Mouse (Mus musculus) ES-E14 (cell line): Measurements from ENCODE around the gene Slc5a10. TPM values are rescaled to one million over a fixed set of nuclear protein-coding genes. Genes with fewer than 3 reads are reported as not detected.

Experiments used
- DNase-seq: peaks from one replicate; pipeline ENCODE4 v3.0.0-alpha.2; 2013; ENCODE audit warnings: low read depth, low spot score
- H3K27ac ChIP-seq: 2 replicates; pipeline ENCODE4 v1.5.1; 2012; ENCODE audit warnings: low read depth, mild to moderate bottlenecking, low read length, moderate library complexity, mixed read lengths; ENCODE audit not compliant: poor library complexity, insufficient read depth, severe bottlenecking
- H3K36me3 ChIP-seq: 2 replicates; pipeline ENCODE4 v1.6.1; 2012; ENCODE audit warnings: mild to moderate bottlenecking, low read length, moderate library complexity, mixed read lengths; ENCODE audit not compliant: control insufficient read depth, poor library complexity, insufficient read depth, severe bottlenecking
- H3K4me1 ChIP-seq, 2 experiments: fragments of 150-350 bp in 1 of 2; sonication (generic) in 1 of 2; 2 replicates each; pipeline ENCODE4 v1.6.1; 2012; ENCODE audit warnings: low read length in 2 of 2, mild to moderate bottlenecking in 1 of 2, mixed read lengths in 1 of 2; ENCODE audit not compliant: control insufficient read depth in 2 of 2, insufficient read depth in 2 of 2, poor library complexity in 1 of 2
- H3K4me3 ChIP-seq, 2 experiments: fragments of 150-350 bp in 1 of 2; sonication (generic) in 1 of 2; 2 replicates each; pipeline ENCODE4 v1.5.1; 2012; ENCODE audit warnings: low read length in 2 of 2, low read depth in 1 of 2, mild to moderate bottlenecking in 1 of 2, mixed read lengths in 1 of 2; ENCODE audit not compliant: insufficient read depth in 1 of 2, poor library complexity in 1 of 2, severe bottlenecking in 1 of 2
- H3K9ac ChIP-seq: 2 replicates; pipeline ENCODE4 v1.6.1; 2012; ENCODE audit warnings: low read depth, mild to moderate bottlenecking, low read length, mixed read lengths; ENCODE audit not compliant: poor library complexity, insufficient read depth, severe bottlenecking
- H3K9me3 ChIP-seq: fragments of 150-350 bp; sonication (generic); 2 replicates; pipeline ENCODE4 v1.6.1; 2012; ENCODE audit warnings: low read depth, mild to moderate bottlenecking, low read length; ENCODE audit not compliant: control insufficient read depth, insufficient read depth
- CHD2 ChIP-seq: IDR thresholded peaks from 2 replicates; pipeline ENCODE4 v1.6.1; 2014; ENCODE audit warnings: mild to moderate bottlenecking, low read depth, low read length, inconsistent platforms
- HCFC1 ChIP-seq: IDR thresholded peaks from 2 replicates; pipeline ENCODE4 v1.6.1; 2012; ENCODE audit warnings: low read length, inconsistent platforms, borderline replicate concordance; ENCODE audit not compliant: insufficient read depth
- MAFK ChIP-seq: IDR thresholded peaks from 2 replicates; pipeline ENCODE4 v1.6.1; 2014; ENCODE audit warnings: mild to moderate bottlenecking, low read depth, low read length, inconsistent platforms; ENCODE audit not compliant: insufficient read depth
- ZC3H11A ChIP-seq: IDR thresholded peaks from 2 replicates; pipeline ENCODE4 v1.6.1; 2012; ENCODE audit warnings: low read depth, mild to moderate bottlenecking, inconsistent platforms, low read length, borderline replicate concordance
- ZNF384 ChIP-seq: IDR thresholded peaks from 2 replicates; pipeline ENCODE4 v1.6.1; 2012; ENCODE audit warnings: low read depth, low read length, inconsistent platforms
- in situ Hi-C, 2 experiments: fragments of 600-800 bp; cut with MboI; formaldehyde crosslinking; loops; one replicate each; pipeline ENCODE4 v1.15.1; 2025; ENCODE audit warnings: low sequenced_read_pairs in 2 of 2, inconsistent platforms in 1 of 2; ENCODE audit not compliant: unreplicated experiment in 2 of 2
- total RNA-seq: library from RNA; depleted of rRNA; stranded (reverse); fragments of 300-350 nt; gene quantifications from 2 replicates; pipeline ENCODE4 v1.2.3, GENCODE M21; 2012

Slc5a10 gene
- total RNA-seq, 1 experiment, result 0.45 TPM

- TF ChIP-seq ZC3H11A, result no peak
- no peak for TF ChIP-seq CHD2
- TF ChIP-seq HCFC1, result no peak
- TF ChIP-seq ZNF384, result no peak
- no peak for TF ChIP-seq MAFK
- Histone ChIP-seq H3K9ac (no peak overlapping the region), H3K9me3 (no peaks in the 10 kb centered on the region), H3K27ac (no peak overlapping the region), H3K4me1 (0 out of 4 replicates have a peak, but pooled peaks cover 0 to 5% of the 10 kb centered on the region in 2 experiments), H3K36me3 (peaks cover 2% of the 10 kb centered on the region; the same call in 1 of the 2 replicates), H3K4me3 (no peak overlapping the region)
- in situ Hi-C loops, result no loop called here
- no peak for DNase-seq
These were observed 15.0 kb downstream of the Slc5a10 start for GRCm38 (mm10) chr11:61705581-61705980.

GRCm38 (mm10) chr11:61702494-61702893, 18.1 kb downstream of the Slc5a10 start:
- no peaks in the 10 kb centered on the region for H3K9me3 ChIP-seq
- DNase-seq, result no peak
- peaks cover 4% of the 10 kb centered on the region; the same call in 1 of the 2 replicates for H3K36me3 ChIP-seq
- H3K4me3 ChIP-seq, result no peak overlapping the region
- H3K9ac ChIP-seq, result no peak overlapping the region
- H3K27ac ChIP-seq, result no peak overlapping the region
- in situ Hi-C loops, result no loop called here
- no peak for TF ChIP-seq ZNF384
- TF ChIP-seq HCFC1, result no peak
- no peak for TF ChIP-seq MAFK
- TF ChIP-seq CHD2, result no peak
- no peak for TF ChIP-seq ZC3H11A
- no peaks in the 10 kb centered on the region for H3K4me1 ChIP-seq

GRCm38 (mm10) chr11:61701696-61702095, 18.9 kb downstream of the Slc5a10 start:
- TF ChIP-seq MAFK, result no peak
- TF ChIP-seq CHD2, result no peak
- no peak for TF ChIP-seq ZC3H11A
- no peak for TF ChIP-seq HCFC1
- TF ChIP-seq ZNF384, result no peak
- H3K9me3 ChIP-seq, result no peaks in the 10 kb centered on the region
- H3K9ac ChIP-seq, result no peak overlapping the region
- H3K27ac ChIP-seq, result no peak overlapping the region
- no peak overlapping the region for H3K4me3 ChIP-seq
- DNase-seq, result no peak
- in situ Hi-C loops, result no loop called here
- H3K4me1 ChIP-seq, result no peaks in the 10 kb centered on the region
- peaks cover 4% of the 10 kb centered on the region; the same call in 1 of the 2 replicates for H3K36me3 ChIP-seq

- Histone ChIP-seq H3K9me3 (no peaks in the 10 kb centered on the region), H3K36me3 (peaks cover 4% of the 10 kb centered on the region; the same call in 1 of the 2 replicates), H3K4me1 (no peaks in the 10 kb centered on the region), H3K27ac (no peak overlapping the region), H3K4me3 (no peak overlapping the region), H3K9ac (no peak overlapping the region)
- DNase-seq, result no peak
- TF ChIP-seq CHD2, result no peak
- in situ Hi-C loops, result no loop called here
These were observed 20.7 kb downstream of the Slc5a10 start for GRCm38 (mm10) chr11:61699933-61700332.

- no peak for DNase-seq
- in situ Hi-C loops, result no loop called here
- Histone ChIP-seq H3K9ac (no peak overlapping the region), H3K36me3 (peaks cover 4% of the 10 kb centered on the region; the same call in 1 of the 2 replicates), H3K9me3 (no peaks in the 10 kb centered on the region), H3K27ac (no peak overlapping the region), H3K4me1 (no peaks in the 10 kb centered on the region), H3K4me3 (no peak overlapping the region)
- TF ChIP-seq MAFK, result no peak
These were observed 21.2 kb downstream of the Slc5a10 start for GRCm38 (mm10) chr11:61699460-61699859.
